26 mouse cellular contexts compared by ENCODE assay signal in genomic region chr10:6007238-6007972, GRCm38 (mm10).
DNase-seq lines count a peak whose midpoint lies in the region; ATAC-seq and TF ChIP-seq lines count a peak whose summit lies in the region.
"Had no signal": no experiment of that assay in that cellular context is flagged by ENCODE, and none has a peak within 500 bp of the region (broad histone marks: within the 10 kb centered on the region; RNA-seq: fewer than 3 reads in every experiment).

No protein-coding gene starts in this region.

- no peak overlapping the region for H3K9ac ChIP-seq in heart, postnatal 0 days (replicated peaks; ENCODE audit: low read depth, low read length)
- H3K9ac ChIP-seq in lung, postnatal 0 days (replicated peaks; ENCODE audit: low read depth), result no peak overlapping the region
- H3K9ac ChIP-seq: heart, embryonic 13.5 days; hindbrain, embryonic 12.5 days; limb, embryonic 15.5 days; liver, embryonic 13.5 days had no signal

- no peaks in the 10 kb centered on the region for H3K9me3 ChIP-seq in heart, postnatal 0 days (replicated peaks; ENCODE audit: control insufficient read depth, low read length)
- H3K9me3 ChIP-seq in lung, postnatal 0 days (ENCODE audit: low read length), result no peaks in the 10 kb centered on the region
- H3K9me3 ChIP-seq: heart, embryonic 13.5 days; hindbrain, embryonic 12.5 days; limb, embryonic 10.5 days; limb, embryonic 15.5 days; liver, embryonic 13.5 days had no signal

- intact Hi-C loops in gastrocnemius, adult 2 months (cut with DNase I), result no loop called here
- intact Hi-C loops in gastrocnemius, postnatal 36 days (cut with DNase I), result no loop called here
- intact Hi-C loops in heart, postnatal 25 days (cut with DNase I), result no loop called here

- peak; percentile 21 for DNase-seq in gastrocnemius, adult 2 months
- no peak for DNase-seq in gastrocnemius, postnatal 36 days
- DNase-seq in heart, postnatal 0 days (ENCODE audit: low spot score), result no peak
- no peak for DNase-seq in heart, postnatal 25 days (ENCODE audit: low spot score)
- DNase-seq in lung, postnatal 10 days, result peak; percentile 19
- no peak for DNase-seq in lung, postnatal 0 days (ENCODE audit: low spot score)
- peak; percentile 17 for DNase-seq in telencephalon, adult 2 months (ENCODE audit: low read depth, low spot score)
- DNase-seq: adrenal gland, postnatal 25 days; cerebellum, adult 18-20 months; kidney, postnatal 14 days; layer of hippocampus, adult 9-11 months; liver, embryonic 13.5 days; right cerebral cortex, postnatal 4 days; thymus, adult 2 months; thymus, postnatal 36 days had no signal

- H3K36me3 ChIP-seq in heart, postnatal 0 days (replicated peaks; ENCODE audit: control insufficient read depth, insufficient read depth, low read length), result no peaks in the 10 kb centered on the region
- H3K36me3 ChIP-seq in lung, postnatal 0 days (ENCODE audit: insufficient read depth, low read length), result no peaks in the 10 kb centered on the region
- H3K36me3 ChIP-seq: heart, embryonic 13.5 days; hindbrain, embryonic 12.5 days; limb, embryonic 10.5 days; limb, embryonic 15.5 days; liver, embryonic 13.5 days had no signal

- WGBS in heart, postnatal 0 days, result 21% methylated on average over 1 of the region's 1 CpGs
- WGBS in lung, postnatal 0 days, result 17% methylated on average over 1 of the region's 1 CpGs

- no peak overlapping the region for H3K4me3 ChIP-seq in gastrocnemius, adult 2 months
- no peak overlapping the region for H3K4me3 ChIP-seq in heart, postnatal 0 days (ENCODE audit: low read depth, low read length)
- no peak overlapping the region for H3K4me3 ChIP-seq in lung, postnatal 0 days (ENCODE audit: low read depth, low read length)
- H3K4me3 ChIP-seq: erythroblast, embryonic 14.5 days; heart, embryonic 13.5 days; hindbrain, embryonic 12.5 days; limb, embryonic 10.5 days; limb, embryonic 15.5 days; liver, embryonic 13.5 days had no signal

- 0 out of 2 replicates have a peak, but pooled peaks have one; percentile 20 for ATAC-seq in heart, postnatal 0 days (ENCODE audit: insufficient read depth, low read depth)
- no peak for ATAC-seq in lung, postnatal 0 days
- ATAC-seq: CD4-positive, CD25-positive, alpha-beta regulatory T cell, adult 4 months; hindbrain, postnatal 0 days; intestine, postnatal 0 days; midbrain, embryonic 16.5 days had no signal

- no peaks in the 10 kb centered on the region for H3K27me3 ChIP-seq in heart, postnatal 0 days (ENCODE audit: control insufficient read depth, insufficient read depth, low read length)
- no peaks in the 10 kb centered on the region for H3K27me3 ChIP-seq in lung, postnatal 0 days (replicated peaks; ENCODE audit: insufficient read depth, low read length)
- H3K27me3 ChIP-seq: heart, embryonic 13.5 days; hindbrain, embryonic 12.5 days; limb, embryonic 15.5 days; liver, embryonic 13.5 days had no signal

- no peaks in the 10 kb centered on the region for H3K4me1 ChIP-seq in heart, postnatal 0 days (ENCODE audit: control insufficient read depth, insufficient read depth)
- H3K4me1 ChIP-seq in lung, postnatal 0 days (ENCODE audit: insufficient read depth, low read depth, low read length), result peaks cover 3% of the 10 kb centered on the region; the same call in 1 of the 2 replicates
- H3K4me1 ChIP-seq: hindbrain, embryonic 12.5 days; limb, embryonic 10.5 days; limb, embryonic 15.5 days; liver, embryonic 13.5 days had no signal

- no peak for TF ChIP-seq CTCF in gastrocnemius, adult 2 months (IDR thresholded peaks at IDR 0.05)
- TF ChIP-seq CTCF in heart, postnatal 0 days (IDR thresholded peaks at IDR 0.05; ENCODE audit: low read depth), result no peak
- TF ChIP-seq CTCF in lung, postnatal 0 days (IDR thresholded peaks at IDR 0.05), result no peak

- no peak overlapping the region for H3K4me2 ChIP-seq in heart, postnatal 0 days (ENCODE audit: low read depth, low read length)
- H3K4me2 ChIP-seq in lung, postnatal 0 days (replicated peaks; ENCODE audit: low read depth, low read length), result no peak overlapping the region
- H3K4me2 ChIP-seq: heart, embryonic 13.5 days; hindbrain, embryonic 12.5 days; limb, embryonic 15.5 days; liver, embryonic 13.5 days; midbrain, embryonic 11.5 days had no signal

- no peak overlapping the region for H3K27ac ChIP-seq in gastrocnemius, adult 2 months
- no peak overlapping the region for H3K27ac ChIP-seq in heart, postnatal 0 days (ENCODE audit: low read depth)
- no peak overlapping the region for H3K27ac ChIP-seq in lung, postnatal 0 days (ENCODE audit: low read length)
- H3K27ac ChIP-seq: heart, embryonic 13.5 days; hindbrain, embryonic 12.5 days; hindbrain, postnatal 0 days; limb, embryonic 10.5 days; limb, embryonic 15.5 days; liver, embryonic 13.5 days; stomach, postnatal 0 days had no signal

- no peak for TF ChIP-seq EP300 in heart, postnatal 0 days (IDR thresholded peaks at IDR 0.05; ENCODE audit: low read depth)
- TF ChIP-seq EP300 in lung, postnatal 0 days (IDR thresholded peaks at IDR 0.05), result no peak

Comparison
In these comparisons a context has a peak if more than half of its experiments do, and no peak if none do; other contexts are left out.
1. DNase-seq: peak in gastrocnemius, adult 2 months (single experiment), lung, postnatal 10 days (single experiment) and telencephalon, adult 2 months (single experiment); none in gastrocnemius, postnatal 36 days (0 of 2), heart, postnatal 0 days (single experiment), heart, postnatal 25 days (single experiment) and lung, postnatal 0 days (single experiment).